Mouse (Mus musculus) brain, embryonic 14.5 days (tissue): ENCODE measurements at regions not wholly inside any gene's neighbourhood (a gene's known extent, or its start where the extent isn't known, plus 50 kb on each side); places are given as distances from the start of the nearest gene placed in this dataset.

Source experiments
- DNase-seq: peaks from one replicate; pipeline ENCODE4 v3.0.0-alpha.2; 2011; ENCODE audit warnings: low read depth
- CTCF ChIP-seq: fragments of 200-500 bp; IDR thresholded peaks from 2 replicates; pipeline ENCODE4 v1.5.1; 2012; ENCODE audit warnings: inconsistent platforms, mild to moderate bottlenecking, moderate library complexity, borderline replicate concordance; ENCODE audit not compliant: insufficient read depth, insufficient read length; ENCODE audit errors: extremely low read depth
- POLR2A ChIP-seq: fragments of 200-500 bp; IDR thresholded peaks from 2 replicates; pipeline ENCODE4 v1.6.1; 2012; ENCODE audit warnings: mild to moderate bottlenecking, inconsistent platforms, borderline replicate concordance; ENCODE audit not compliant: poor library complexity, insufficient read depth, insufficient read length, severe bottlenecking; ENCODE audit errors: extremely low read depth

GRCm38 (mm10) chr4:62780409-62780808, 185.0 kb upstream of the Zfp618 start:
- TF ChIP-seq POLR2A (no peak), CTCF (peak; percentile 98)
- DNase-seq: peak; percentile 96

GRCm38 (mm10) chr4:62780837-62781236, 184.5 kb upstream of the Zfp618 start:
- TF ChIP-seq CTCF (peak; percentile 1; the same call in 1 of the 2 replicates), POLR2A (no peak)
- DNase-seq: no peak

- peak; percentile 13 for DNase-seq
- TF ChIP-seq POLR2A (no peak), CTCF (no peak)
These were observed 184.0 kb upstream of the Zfp618 start for GRCm38 (mm10) chr4:62781309-62781800.

GRCm38 (mm10) chr4:62785711-62786110, 179.7 kb upstream of the Zfp618 start:
- TF ChIP-seq POLR2A (no peak), CTCF (no peak)
- DNase-seq: no peak

GRCm38 (mm10) chr4:62789696-62790095, 175.7 kb upstream of the Zfp618 start:
- TF ChIP-seq POLR2A (no peak), CTCF (no peak)
- no peak for DNase-seq

GRCm38 (mm10) chr4:62793582-62793981, 171.8 kb upstream of the Zfp618 start:
- TF ChIP-seq POLR2A: no peak
- TF ChIP-seq CTCF: no peak
- no peak for DNase-seq

GRCm38 (mm10) chr4:62795538-62795937, 169.8 kb upstream of the Zfp618 start:
- TF ChIP-seq CTCF (no peak), POLR2A (no peak)
- DNase-seq: peak; percentile 26

GRCm38 (mm10) chr4:62799923-62800322, 165.4 kb upstream of the Zfp618 start:
- DNase-seq: no peak
- TF ChIP-seq CTCF: no peak
- no peak for TF ChIP-seq POLR2A

GRCm38 (mm10) chr4:62805841-62806240, 159.5 kb upstream of the Zfp618 start:
- no peak for TF ChIP-seq POLR2A
- no peak for TF ChIP-seq CTCF
- DNase-seq: no peak

- TF ChIP-seq CTCF (no peak), POLR2A (no peak)
These were observed 158.6 kb upstream of the Zfp618 start for GRCm38 (mm10) chr4:62806786-62807185.

GRCm38 (mm10) chr4:62807926-62808552, 157.3 kb upstream of the Zfp618 start:
- no peak for DNase-seq
- TF ChIP-seq POLR2A: no peak
- TF ChIP-seq CTCF: peak; percentile 28; the same call in 1 of the 2 replicates

More at GRCm38 (mm10) chr4:62806786-62807185, 158.6 kb upstream of the Zfp618 start:
- no peak for DNase-seq

GRCm38 (mm10) chr4:62808553-62808950, 156.8 kb upstream of the Zfp618 start:
- no peak for DNase-seq
- TF ChIP-seq POLR2A: no peak
- no peak for TF ChIP-seq CTCF
